ENCODE assay signal across 8 mouse cellular contexts in the genomic region with DNA sequence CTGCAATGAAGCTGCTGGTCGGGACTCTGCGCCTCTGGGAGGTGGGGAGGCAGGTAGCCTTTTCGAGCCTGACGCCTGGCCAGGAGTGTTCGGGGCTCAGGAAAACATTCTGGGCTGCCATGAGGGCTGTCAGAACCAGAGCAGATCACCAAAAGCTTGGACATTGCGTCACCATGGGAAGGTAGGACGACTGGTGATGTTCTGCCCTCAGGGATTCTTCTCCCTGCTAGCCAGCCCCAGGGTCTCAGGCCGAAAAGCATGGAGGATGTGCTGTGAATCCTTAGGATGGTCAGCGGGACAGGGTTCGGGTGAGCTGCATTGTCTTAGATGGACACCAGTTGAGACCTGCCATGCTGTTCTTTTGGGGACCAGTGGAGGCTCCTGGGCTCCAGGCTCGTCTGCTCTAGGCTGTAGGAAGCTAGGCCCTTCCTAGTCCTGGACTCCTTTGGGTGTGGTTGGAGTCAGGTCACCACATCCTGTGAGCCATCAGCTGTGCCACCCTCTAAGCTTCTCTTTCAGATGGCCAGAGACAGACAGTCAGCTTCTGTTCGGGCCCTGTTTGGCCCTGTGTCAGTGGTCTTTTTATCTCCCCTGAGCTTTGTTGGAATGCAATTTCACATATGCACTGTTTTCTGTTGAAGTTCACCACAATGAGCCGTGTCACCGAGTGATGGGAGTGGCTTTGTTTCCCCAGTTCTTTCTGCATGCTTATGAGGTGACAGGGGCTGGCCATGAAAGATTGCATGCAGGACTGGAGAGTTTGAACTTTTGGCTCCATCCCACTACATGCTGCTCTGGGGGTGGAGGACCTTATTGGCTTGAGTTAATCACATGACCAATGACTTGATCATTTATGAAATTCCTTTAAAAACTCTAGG. TPM values are rescaled to one million over a fixed set of nuclear protein-coding genes. Genes with fewer than 3 reads are reported as not detected.
A peak's percentile ranks its signal among the peaks of the same experiment; 100 is the strongest.
DNase-seq lines count a peak whose midpoint lies in the region; ATAC-seq lines count a peak whose summit lies in the region.

No protein-coding gene starts in this region.

- DNase-seq in kidney, postnatal 25 days: no peak
- peak; percentile 77 for DNase-seq in induced T-regulatory cell, adult 2 months (ENCODE audit: low read depth)
- no peak for DNase-seq in gastrocnemius, postnatal 10 days
- no peak for DNase-seq in cerebellum, adult 9-11 months
- no peak for DNase-seq in urinary bladder, postnatal 14 days (ENCODE audit: low spot score)

- H3K9me3 ChIP-seq in kidney, embryonic 14.5 days (ENCODE audit: control insufficient read depth, low read length): no peaks in the 10 kb centered on the region
- H3K9me3 ChIP-seq in embryonic facial prominence, embryonic 13.5 days: no peaks in the 10 kb centered on the region
- no peaks in the 10 kb centered on the region for H3K9me3 ChIP-seq in midbrain, embryonic 15.5 days

- peak overlapping the region; percentile 90 for H3K27ac ChIP-seq in kidney, embryonic 14.5 days (ENCODE audit: low read depth, low read length)
- peak overlapping the region; percentile 92 for H3K27ac ChIP-seq in embryonic facial prominence, embryonic 13.5 days
- H3K27ac ChIP-seq in midbrain, embryonic 15.5 days: peak overlapping the region; percentile 66

- peak; percentile 21 for ATAC-seq in kidney, embryonic 14.5 days (ENCODE audit: low FRiP score, low TSS enrichment)
- no peak for ATAC-seq in embryonic facial prominence, embryonic 13.5 days (ENCODE audit: insufficient number of reproducible peaks, insufficient read depth, low FRiP score, low TSS enrichment, low read depth)
- no peak for ATAC-seq in midbrain, embryonic 15.5 days (replicated peaks)

- H3K36me3 ChIP-seq in kidney, embryonic 14.5 days (ENCODE audit: control insufficient read depth, insufficient read depth, low read length): no peaks in the 10 kb centered on the region
- H3K36me3 ChIP-seq in embryonic facial prominence, embryonic 13.5 days: no peaks in the 10 kb centered on the region
- H3K36me3 ChIP-seq in midbrain, embryonic 15.5 days (replicated peaks): no peaks in the 10 kb centered on the region

- 40% methylated on average over 14 of the region's 14 CpGs for WGBS in kidney, embryonic 14.5 days
- WGBS in embryonic facial prominence, embryonic 13.5 days: 32% methylated on average over 14 of the region's 14 CpGs
- 34% methylated on average over 14 of the region's 14 CpGs for WGBS in midbrain, embryonic 15.5 days

- peaks cover 23% of the 10 kb centered on the region for H3K4me1 ChIP-seq in kidney, embryonic 14.5 days (ENCODE audit: control insufficient read depth, insufficient read depth, low read length)
- peaks cover 39% of the 10 kb centered on the region for H3K4me1 ChIP-seq in embryonic facial prominence, embryonic 13.5 days
- H3K4me1 ChIP-seq in midbrain, embryonic 15.5 days: peaks cover 20% of the 10 kb centered on the region

- peak overlapping the region; percentile 54 for H3K4me2 ChIP-seq in kidney, embryonic 14.5 days (replicated peaks; ENCODE audit: low read depth, low read length)
- peak overlapping the region; percentile 61 for H3K4me2 ChIP-seq in embryonic facial prominence, embryonic 13.5 days
- H3K4me2 ChIP-seq in midbrain, embryonic 15.5 days: peak overlapping the region; percentile 26

- H3K4me3 ChIP-seq in kidney, embryonic 14.5 days (ENCODE audit: low read length): peak overlapping the region; percentile 25
- peak overlapping the region; percentile 33 for H3K4me3 ChIP-seq in embryonic facial prominence, embryonic 13.5 days
- H3K4me3 ChIP-seq in midbrain, embryonic 15.5 days: 0 out of 2 replicates have a peak overlapping the region, but pooled peaks have one; percentile 5

- no peaks in the 10 kb centered on the region for H3K27me3 ChIP-seq in kidney, embryonic 14.5 days (ENCODE audit: control insufficient read depth, insufficient read depth, low read length)
- no peaks in the 10 kb centered on the region for H3K27me3 ChIP-seq in embryonic facial prominence, embryonic 13.5 days
- no peaks in the 10 kb centered on the region for H3K27me3 ChIP-seq in midbrain, embryonic 15.5 days (replicated peaks)

- H3K9ac ChIP-seq in kidney, embryonic 14.5 days (ENCODE audit: low read depth, low read length): peak overlapping the region; percentile 59
- H3K9ac ChIP-seq in embryonic facial prominence, embryonic 13.5 days: peak overlapping the region; percentile 66
- peak overlapping the region; percentile 0; the same call in 1 of the 2 replicates for H3K9ac ChIP-seq in midbrain, embryonic 15.5 days

RNA-seq across cellular contexts. Expression of gene Acot7, which starts 8.5 kb away (rescaled TPM):
- polyA plus RNA-seq in kidney, embryonic 14.5 days (2014; fragmentation: Nextera tagmentation; extraction: Ambion mirVana): 46.6 and 64.4 TPM in 2 replicates
- 48.5 and 54.1 TPM in 2 replicates for polyA plus RNA-seq in embryonic facial prominence, embryonic 13.5 days (2015; fragmentation: Nextera tagmentation; extraction: Ambion mirVana)
- 409 and 418 TPM in 2 replicates for polyA plus RNA-seq in midbrain, embryonic 15.5 days (2015; fragmentation: Nextera tagmentation; extraction: Ambion mirVana)
- total RNA-seq in gastrocnemius, postnatal 10 days (2021): 10 to 100 TPM; 11.9 to 14.1 TPM

RNA-seq across cellular contexts. Expression of gene Hes2, which starts 27.8 kb away (rescaled TPM):
- polyA plus RNA-seq in kidney, embryonic 14.5 days (2014; fragmentation: Nextera tagmentation; extraction: Ambion mirVana): not detected in 2 replicates
- 0.10 TPM in 1 of 2 replicates, not detected in the other for polyA plus RNA-seq in embryonic facial prominence, embryonic 13.5 days (2015; fragmentation: Nextera tagmentation; extraction: Ambion mirVana)
- not detected in 2 replicates for polyA plus RNA-seq in midbrain, embryonic 15.5 days (2015; fragmentation: Nextera tagmentation; extraction: Ambion mirVana)
- not detected for total RNA-seq in gastrocnemius, postnatal 10 days (2021)

RNA-seq across cellular contexts. Expression of gene Espn, which starts 34.3 kb away (rescaled TPM):
- polyA plus RNA-seq in kidney, embryonic 14.5 days (2014; fragmentation: Nextera tagmentation; extraction: Ambion mirVana): 36.1 and 36.3 TPM in 2 replicates
- 3.4 and 5.9 TPM in 2 replicates for polyA plus RNA-seq in embryonic facial prominence, embryonic 13.5 days (2015; fragmentation: Nextera tagmentation; extraction: Ambion mirVana)
- 0.13 and 0.19 TPM in 2 replicates for polyA plus RNA-seq in midbrain, embryonic 15.5 days (2015; fragmentation: Nextera tagmentation; extraction: Ambion mirVana)
- 1 to 10 TPM; 1.1 to 1.2 TPM for total RNA-seq in gastrocnemius, postnatal 10 days (2021)

Comparison
In these comparisons a context has a peak if more than half of its experiments do, and no peak if none do; other contexts are left out.
1. H3K9ac ChIP-seq: peak in every context shown above with its lines; median percentile 66 in embryonic facial prominence, embryonic 13.5 days; 59 in kidney, embryonic 14.5 days; 0 in midbrain, embryonic 15.5 days.